Mouse (Mus musculus) gastrocnemius, postnatal 14 days (tissue): ENCODE results near the gene Ccdc154. TPM values are rescaled to one million over a fixed set of nuclear protein-coding genes. Genes with fewer than 3 reads are reported as not detected.
"Not testable (repeated sequence)": the region's sequence is repeated elsewhere in the genome, so short reads cannot be mapped to it uniquely, and the experiment has no call there.

Experiments used
- DNase-seq: peaks from one replicate; pipeline ENCODE4 v3.0.0; 2021; ENCODE audit warnings: mixed read lengths
- intact Hi-C: fragments of 180-260 bp; cut with DNase I; formaldehyde crosslinking; loops from one replicate; pipeline ENCODE4 v1.15.1; 2025; ENCODE audit warnings: low total_unique reads
- long read RNA-seq, 2 experiments: library from polyadenylated mRNA; stranded (forward); transcript quantifications; one replicate each; pipeline ENCODE4 v2.0.0; 2021
- total RNA-seq, 2 experiments: library from RNA; stranded (reverse); gene quantifications; 2 replicates each; pipeline ENCODE4 v1.2.3; 2021

The Ccdc154 gene
- not detected for total RNA-seq
- long read RNA-seq, experiment 1: 0 reads
- long read RNA-seq, experiment 2: 0 reads

GRCm38 (mm10) chr17:25162161-25162560 is at the start of gene Ccdc154:
Ccdc154 (plus strand) TSS chr17:25162461.
- DNase-seq: no peak
- intact Hi-C loops: no loop called here

DNA sequence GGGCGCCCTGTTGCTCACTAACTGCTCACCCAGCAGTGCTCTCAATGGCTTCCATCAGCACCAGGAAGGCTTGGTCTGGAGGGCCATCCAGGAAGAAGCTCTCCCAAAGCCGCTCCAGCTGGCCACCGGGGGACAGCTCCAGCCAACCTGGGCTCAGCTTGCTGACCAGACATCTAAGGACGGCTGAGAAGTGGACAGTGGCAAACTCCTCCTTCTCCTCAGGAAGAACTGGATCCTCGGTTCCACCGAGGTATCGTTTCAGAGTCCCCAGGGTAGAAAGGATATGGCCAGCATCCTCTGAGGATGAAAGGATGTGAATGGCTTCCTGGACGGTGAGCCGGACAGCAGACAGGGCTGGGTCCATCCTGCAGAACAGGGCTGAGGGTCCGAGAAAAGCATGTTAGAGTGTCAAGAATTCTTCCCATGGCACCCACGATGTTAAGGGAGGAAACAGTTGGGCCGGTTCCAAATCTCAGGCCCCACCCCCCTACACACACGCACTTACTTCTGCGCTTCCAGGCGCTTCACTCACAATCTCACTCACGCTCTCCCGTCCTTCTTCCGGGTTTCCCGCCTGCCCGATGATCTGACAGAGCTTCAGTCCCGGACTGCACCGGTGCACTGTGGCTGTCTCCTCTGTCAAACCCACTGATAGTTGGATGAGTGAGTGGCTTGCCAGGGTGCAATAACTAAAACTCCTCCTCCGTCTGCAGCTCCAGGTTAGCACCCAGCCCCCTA is 47.2 kb upstream of the Ccdc154 start:
- peak; percentile 14 for DNase-seq
- intact Hi-C loops: no loop called here

GRCm38 (mm10) chr17:25115664-25116432 is 46.4 kb upstream of the Ccdc154 start, which contains the start of gene Telo2:
Telo2 (minus strand) TSS chr17:25115967.
- intact Hi-C loops: no loop called here
- peak; percentile 95 for DNase-seq

- DNase-seq: no peak
- intact Hi-C loops: no loop called here
These were observed 45.0 kb upstream of the Ccdc154 start for GRCm38 (mm10) chr17:25117263-25117662.

DNA sequence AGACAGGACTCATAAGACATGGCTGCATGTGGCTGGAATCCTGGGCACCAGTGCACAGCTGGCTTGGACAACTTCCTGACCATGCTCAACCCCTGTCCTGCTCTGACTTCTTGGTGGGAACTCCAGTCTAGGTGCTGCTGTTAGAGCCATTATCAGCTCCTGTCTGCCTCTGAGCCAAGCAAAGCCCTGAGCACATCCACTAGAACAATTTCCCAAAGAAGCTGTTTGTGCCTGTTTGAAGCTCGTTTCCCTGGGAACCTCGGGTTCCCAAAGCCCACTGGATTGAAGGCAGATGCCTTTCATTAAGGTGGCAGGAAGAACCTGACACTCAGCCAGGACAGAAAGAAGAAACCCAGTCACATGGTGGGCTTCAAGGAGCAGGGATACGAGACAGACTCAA is 41.9 kb upstream of the Ccdc154 start, which contains the start of gene Ptx4:
Ptx4 (plus strand) TSS at position 355 of the 400 bp plus-strand sequence.
- intact Hi-C loops: loop anchor here (10.0 kb wide), 1 partner anchor 164 kb away; no protein-coding TSS in a partner anchor
- DNase-seq: peak; percentile 23

DNA sequence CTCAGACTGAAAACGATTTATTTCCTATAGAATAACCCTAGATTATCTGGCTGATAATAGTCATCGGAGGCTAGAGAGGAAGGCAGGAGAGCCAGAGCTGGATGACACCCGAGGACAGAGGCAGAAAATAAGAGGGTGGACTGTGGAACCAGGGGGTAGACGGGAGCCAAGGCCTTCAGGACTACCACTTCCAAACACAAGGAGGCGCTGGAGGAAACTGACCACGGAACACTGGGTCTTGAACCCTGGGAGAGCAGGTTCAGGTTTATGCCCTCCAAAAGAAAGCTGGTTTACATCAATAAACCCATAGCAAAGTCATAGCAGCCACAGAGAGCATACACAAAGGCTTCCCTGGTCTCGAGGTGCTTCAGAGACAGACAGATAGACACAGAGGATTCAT is 38.3 kb upstream of the Ccdc154 start:
- intact Hi-C loops: loop anchor here (10.0 kb wide), 1 partner anchor 161 kb away; no protein-coding TSS in a partner anchor
- DNase-seq: no peak

GRCm38 (mm10) chr17:25125442-25126060 is 36.7 kb upstream of the Ccdc154 start:
- intact Hi-C loops: loop anchor here (10.0 kb wide), 1 partner anchor 159 kb away; no protein-coding TSS in a partner anchor
- not testable (repeated sequence) for DNase-seq

GRCm38 (mm10) chr17:25127079-25127478 is 35.2 kb upstream of the Ccdc154 start:
- no peak for DNase-seq
- intact Hi-C loops: loop anchor here (10.0 kb wide), 1 partner anchor 158 kb away; no protein-coding TSS in a partner anchor

DNA sequence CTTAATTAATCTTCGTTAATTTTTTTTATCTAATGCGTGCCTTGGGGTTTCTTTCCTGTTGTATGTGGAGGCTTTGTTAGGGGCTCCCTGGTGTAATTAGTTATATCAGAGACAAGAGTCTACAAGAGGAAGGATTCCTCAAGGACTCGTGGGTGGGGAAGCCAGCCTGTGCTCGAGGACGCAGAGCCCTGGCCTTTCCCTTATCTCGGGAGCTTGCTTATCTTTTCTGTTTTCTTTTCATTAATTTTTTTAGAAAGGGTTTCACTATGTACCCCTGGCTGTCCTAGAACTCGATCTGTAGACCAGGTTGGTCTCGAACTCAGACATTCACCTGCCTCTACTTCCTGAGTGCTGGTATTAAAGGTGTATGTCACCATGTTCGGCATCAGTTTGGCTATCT is 34.6 kb upstream of the Ccdc154 start:
- DNase-seq: no peak
- intact Hi-C loops: loop anchor here (10.0 kb wide), 1 partner anchor 157 kb away; no protein-coding TSS in a partner anchor

DNA sequence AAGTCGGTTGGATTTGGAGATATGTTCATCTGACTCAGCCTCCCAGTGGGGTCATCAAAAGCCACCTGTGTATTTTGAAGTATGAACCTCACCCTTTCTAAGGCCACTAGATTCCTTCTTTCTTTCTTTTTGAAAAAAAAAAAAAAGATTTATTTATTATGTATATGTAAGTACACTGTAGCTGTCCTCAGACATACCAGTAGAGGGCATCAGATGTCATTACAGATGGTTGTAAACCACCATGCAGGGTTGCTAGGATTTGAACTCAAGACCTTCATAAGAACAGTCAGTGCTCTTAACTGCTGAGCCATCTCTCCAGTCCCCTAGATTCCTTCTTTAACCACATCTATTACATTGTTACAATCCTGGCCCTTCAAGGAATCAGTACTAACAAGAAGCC is 32.2 kb upstream of the Ccdc154 start:
- no peak for DNase-seq
- intact Hi-C loops: no loop called here

- DNase-seq: peak; percentile 94
- intact Hi-C loops: no loop called here
These were observed 29.0 kb upstream of the Ccdc154 start, which contains the start of gene Clcn7 for GRCm38 (mm10) chr17:25133275-25133698. Clcn7 (plus strand) TSS chr17:25133391.

DNA sequence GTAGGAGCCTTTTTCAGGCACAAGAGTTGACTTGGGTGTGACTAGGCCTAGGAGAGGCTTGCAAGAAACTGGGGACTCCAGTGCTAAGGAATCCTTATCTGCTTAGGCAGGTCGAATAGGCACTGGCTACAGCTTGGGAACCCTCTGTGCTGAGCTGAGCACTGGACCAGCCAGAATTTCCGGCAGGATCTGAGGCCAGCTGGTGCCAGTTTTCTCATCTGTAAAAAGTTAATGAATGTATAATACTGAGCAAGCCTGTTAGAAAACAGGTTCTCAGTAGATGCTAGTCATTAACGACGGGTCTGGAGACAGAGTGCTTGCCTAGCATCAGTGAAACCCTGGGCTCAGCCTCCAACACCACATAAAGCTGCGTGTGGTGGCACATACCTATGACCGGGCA is 26.6 kb upstream of the Ccdc154 start:
- no peak for DNase-seq
- intact Hi-C loops: loop anchor here (5.0 kb wide), 1 partner anchor 47 kb away; the partner anchor contains the start of gene BC003965

DNA sequence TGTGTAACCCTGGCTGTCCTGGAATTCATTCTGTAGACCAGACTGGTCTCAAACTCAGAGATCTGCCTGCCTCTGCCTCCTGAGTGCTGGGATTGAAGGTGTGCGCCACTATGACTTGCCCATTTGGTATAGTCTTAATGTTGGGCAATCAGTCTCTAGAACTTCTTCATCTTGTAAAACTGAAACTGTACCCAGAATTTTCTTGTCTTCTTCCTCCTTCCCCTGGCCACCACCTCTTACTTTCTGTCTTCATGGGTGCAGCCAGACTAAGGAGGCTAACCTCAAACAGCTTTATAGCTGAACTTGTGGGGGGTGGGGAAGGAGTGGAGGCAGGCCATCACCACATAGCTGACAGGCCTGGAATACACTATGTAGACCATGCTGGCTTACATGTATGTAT is 23.5 kb upstream of the Ccdc154 start:
- no peak for DNase-seq
- intact Hi-C loops: loop anchor here (5.0 kb wide), 1 partner anchor 43 kb away; the partner anchor contains the start of gene BC003965

DNA sequence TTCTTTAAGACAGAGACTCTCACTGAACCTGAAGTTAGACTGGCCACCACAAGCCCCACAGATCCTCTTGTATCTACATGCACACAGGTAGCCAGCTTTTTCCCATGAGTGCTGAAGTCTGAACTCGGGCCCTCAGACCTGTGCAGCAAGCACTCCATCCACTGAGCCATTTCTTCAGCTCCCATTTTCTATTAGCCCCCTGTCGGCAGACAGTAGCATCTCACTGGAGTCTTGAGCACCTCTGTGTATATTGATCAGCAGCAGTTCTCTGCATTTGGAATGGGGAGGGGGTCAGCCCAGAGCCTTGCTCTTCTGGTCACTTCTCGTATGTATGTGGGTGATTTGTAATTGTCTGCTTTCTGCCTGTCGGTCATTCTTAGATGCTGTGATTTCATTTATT is 22.3 kb upstream of the Ccdc154 start:
- intact Hi-C loops: loop anchor here (5.0 kb wide), 1 partner anchor 42 kb away; the partner anchor contains the start of gene BC003965
- no peak for DNase-seq

GRCm38 (mm10) chr17:25163387-25163786 is 1.1 kb downstream of the Ccdc154 start:
- intact Hi-C loops: no loop called here
- no peak for DNase-seq

DNA sequence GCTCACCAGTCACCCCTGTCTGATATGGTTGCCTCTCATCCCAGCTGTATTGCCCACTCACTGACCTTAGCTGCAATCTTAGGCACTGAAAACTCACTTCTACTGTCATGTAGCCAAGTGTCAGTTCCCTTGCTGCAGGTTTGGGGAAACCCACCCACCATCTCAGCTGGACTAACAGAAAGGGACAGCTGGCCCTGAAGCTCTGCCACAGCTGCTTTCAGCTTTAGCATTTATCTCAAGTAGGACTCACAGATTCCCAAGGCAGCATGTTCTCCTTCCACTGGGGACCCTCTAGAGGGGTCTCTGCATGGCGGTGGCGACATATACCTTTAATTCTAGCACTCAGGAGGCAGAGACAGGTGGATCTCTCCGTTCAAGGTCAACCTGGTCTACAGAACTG is 2.5 kb downstream of the Ccdc154 start:
- no peak for DNase-seq
- intact Hi-C loops: no loop called here

GRCm38 (mm10) chr17:25165970-25166671 is 3.9 kb downstream of the Ccdc154 start:
- intact Hi-C loops: no loop called here
- no peak for DNase-seq

GRCm38 (mm10) chr17:25169706-25170105 is 7.4 kb downstream of the Ccdc154 start:
- no peak for DNase-seq
- intact Hi-C loops: no loop called here

DNA sequence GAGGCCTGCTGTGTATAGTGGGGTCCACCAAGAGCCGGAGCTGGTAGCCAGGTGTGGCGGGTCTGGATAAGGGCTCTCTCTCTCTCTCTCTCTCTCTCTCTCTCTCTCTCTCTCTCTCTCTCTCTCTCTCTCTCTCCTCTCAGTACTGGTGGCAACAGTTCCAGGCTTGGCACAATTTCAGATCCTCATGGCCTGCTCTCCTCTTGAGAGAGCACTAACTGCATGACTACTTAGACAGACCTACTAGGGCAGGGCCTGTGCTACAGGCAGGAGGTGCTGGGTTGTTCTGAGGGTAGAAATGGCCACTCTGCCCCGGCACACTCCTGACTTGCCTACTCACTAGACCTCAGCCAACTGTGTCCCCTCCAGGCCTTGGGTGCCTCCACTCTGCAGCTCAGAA is 10.3 kb downstream of the Ccdc154 start:
- intact Hi-C loops: no loop called here
- DNase-seq: no peak
